Mouse (Mus musculus): ENCODE data around the gene Fxyd3. TPM values are rescaled to one million over a fixed set of nuclear protein-coding genes. Genes with fewer than 3 reads are reported as not detected.

The Fxyd3 gene
- polyA plus RNA-seq, 1 experiment = 0.64 TPM

- peak overlapping the region; percentile 37; the same call in 1 of the 2 replicates for H3K27ac ChIP-seq (ENCODE audit: control insufficient read depth, insufficient read depth, low read depth, low read length)
- H3K27me3 ChIP-seq (ENCODE audit: control insufficient read depth, insufficient read depth, low read length) = no peaks in the 10 kb centered on the region
- H3K4me1 ChIP-seq (ENCODE audit: control insufficient read depth, insufficient read depth, low read length) = peaks cover 6% of the 10 kb centered on the region
- no peaks in the 10 kb centered on the region for H3K36me3 ChIP-seq (ENCODE audit: control insufficient read depth, insufficient read depth, low read length)
- no peak overlapping the region for H3K4me3 ChIP-seq (ENCODE audit: control insufficient read depth, low read depth, low read length)
- TF ChIP-seq POLR2A (IDR thresholded peaks at IDR 0.05; ENCODE audit: control insufficient read depth, low read depth, low read length) (no peak), CTCF (IDR thresholded peaks at IDR 0.05; ENCODE audit: control insufficient read depth, insufficient read depth, insufficient replicate concordance, low read depth, low read length) (no peak)
Observed at GRCm38 (mm10) chr7:31059919-31060620, 16.4 kb downstream of the Fxyd3 start.

GRCm38 (mm10) chr7:31059108-31059507 lies 17.4 kb downstream of the Fxyd3 start, which contains the start of gene Lgi4:
TSS of gene Lgi4 (plus strand) at chr7:31059342.
- Histone ChIP-seq H3K36me3 (ENCODE audit: control insufficient read depth, insufficient read depth, low read length) (no peaks in the 10 kb centered on the region), H3K27ac (ENCODE audit: control insufficient read depth, insufficient read depth, low read depth, low read length) (peak within 1 kb of the TSS; percentile 63; the same call in 1 of the 2 replicates), H3K4me1 (ENCODE audit: control insufficient read depth, insufficient read depth, low read length) (peaks cover 6% of the 10 kb centered on the region), H3K27me3 (ENCODE audit: control insufficient read depth, insufficient read depth, low read length) (no peaks in the 10 kb centered on the region), H3K4me3 (ENCODE audit: control insufficient read depth, low read depth, low read length) (no peak within 1 kb of the TSS)
- peak; percentile 99 for TF ChIP-seq CTCF (IDR thresholded peaks at IDR 0.05; ENCODE audit: control insufficient read depth, insufficient read depth, insufficient replicate concordance, low read depth, low read length)
- no peak for TF ChIP-seq POLR2A (IDR thresholded peaks at IDR 0.05; ENCODE audit: control insufficient read depth, low read depth, low read length)

- Histone ChIP-seq H3K4me3 (ENCODE audit: control insufficient read depth, low read depth, low read length) (no peak overlapping the region), H3K4me1 (ENCODE audit: control insufficient read depth, insufficient read depth, low read length) (peaks cover 8% of the 10 kb centered on the region), H3K27me3 (ENCODE audit: control insufficient read depth, insufficient read depth, low read length) (no peaks in the 10 kb centered on the region), H3K27ac (ENCODE audit: control insufficient read depth, insufficient read depth, low read depth, low read length) (peak overlapping the region; percentile 63; the same call in 1 of the 2 replicates), H3K36me3 (ENCODE audit: control insufficient read depth, insufficient read depth, low read length) (no peaks in the 10 kb centered on the region)
- TF ChIP-seq POLR2A (IDR thresholded peaks at IDR 0.05; ENCODE audit: control insufficient read depth, low read depth, low read length) (no peak), CTCF (IDR thresholded peaks at IDR 0.05; ENCODE audit: control insufficient read depth, insufficient read depth, insufficient replicate concordance, low read depth, low read length) (no peak)
Observed at GRCm38 (mm10) chr7:31058211-31058610, 18.3 kb downstream of the Fxyd3 start.

GRCm38 (mm10) chr7:31057730-31058129 lies 18.8 kb downstream of the Fxyd3 start:
- peak overlapping the region; percentile 63 for H3K27ac ChIP-seq (ENCODE audit: control insufficient read depth, insufficient read depth, low read depth, low read length)
- H3K4me1 ChIP-seq (ENCODE audit: control insufficient read depth, insufficient read depth, low read length) = peaks cover 9% of the 10 kb centered on the region
- H3K36me3 ChIP-seq (ENCODE audit: control insufficient read depth, insufficient read depth, low read length) = no peaks in the 10 kb centered on the region
- H3K4me3 ChIP-seq (ENCODE audit: control insufficient read depth, low read depth, low read length) = no peak overlapping the region
- TF ChIP-seq CTCF (IDR thresholded peaks at IDR 0.05; ENCODE audit: control insufficient read depth, insufficient read depth, insufficient replicate concordance, low read depth, low read length) (no peak), POLR2A (IDR thresholded peaks at IDR 0.05; ENCODE audit: control insufficient read depth, low read depth, low read length) (no peak)
- no peaks in the 10 kb centered on the region for H3K27me3 ChIP-seq (ENCODE audit: control insufficient read depth, insufficient read depth, low read length)

GRCm38 (mm10) chr7:31057071-31057470 lies 19.4 kb downstream of the Fxyd3 start, which contains the start of gene Fxyd1:
TSS of gene Fxyd1 (minus strand) at chr7:31057199.
- Histone ChIP-seq H3K27ac (ENCODE audit: control insufficient read depth, insufficient read depth, low read depth, low read length) (peak within 1 kb of the TSS; percentile 63), H3K4me1 (ENCODE audit: control insufficient read depth, insufficient read depth, low read length) (peaks cover 9% of the 10 kb centered on the region), H3K36me3 (ENCODE audit: control insufficient read depth, insufficient read depth, low read length) (no peaks in the 10 kb centered on the region), H3K27me3 (ENCODE audit: control insufficient read depth, insufficient read depth, low read length) (no peaks in the 10 kb centered on the region), H3K4me3 (ENCODE audit: control insufficient read depth, low read depth, low read length) (no peak within 1 kb of the TSS)
- no peak for TF ChIP-seq CTCF (IDR thresholded peaks at IDR 0.05; ENCODE audit: control insufficient read depth, insufficient read depth, insufficient replicate concordance, low read depth, low read length)
- no peak for TF ChIP-seq POLR2A (IDR thresholded peaks at IDR 0.05; ENCODE audit: control insufficient read depth, low read depth, low read length)

GRCm38 (mm10) chr7:31056448-31056847 lies 20.1 kb downstream of the Fxyd3 start:
- no peak overlapping the region for H3K4me3 ChIP-seq (ENCODE audit: control insufficient read depth, low read depth, low read length)
- H3K27me3 ChIP-seq (ENCODE audit: control insufficient read depth, insufficient read depth, low read length) = no peaks in the 10 kb centered on the region
- TF ChIP-seq CTCF (IDR thresholded peaks at IDR 0.05; ENCODE audit: control insufficient read depth, insufficient read depth, insufficient replicate concordance, low read depth, low read length) = no peak
- no peak for TF ChIP-seq POLR2A (IDR thresholded peaks at IDR 0.05; ENCODE audit: control insufficient read depth, low read depth, low read length)
- peaks cover 9% of the 10 kb centered on the region for H3K4me1 ChIP-seq (ENCODE audit: control insufficient read depth, insufficient read depth, low read length)
- peak overlapping the region; percentile 63 for H3K27ac ChIP-seq (ENCODE audit: control insufficient read depth, insufficient read depth, low read depth, low read length)
- no peaks in the 10 kb centered on the region for H3K36me3 ChIP-seq (ENCODE audit: control insufficient read depth, insufficient read depth, low read length)

GRCm38 (mm10) chr7:31055883-31056282 lies 20.6 kb downstream of the Fxyd3 start:
- Histone ChIP-seq H3K27me3 (ENCODE audit: control insufficient read depth, insufficient read depth, low read length) (no peaks in the 10 kb centered on the region), H3K4me1 (ENCODE audit: control insufficient read depth, insufficient read depth, low read length) (peaks cover 13% of the 10 kb centered on the region), H3K36me3 (ENCODE audit: control insufficient read depth, insufficient read depth, low read length) (no peaks in the 10 kb centered on the region), H3K4me3 (ENCODE audit: control insufficient read depth, low read depth, low read length) (no peak overlapping the region), H3K27ac (ENCODE audit: control insufficient read depth, insufficient read depth, low read depth, low read length) (no peak overlapping the region)
- no peak for TF ChIP-seq POLR2A (IDR thresholded peaks at IDR 0.05; ENCODE audit: control insufficient read depth, low read depth, low read length)
- TF ChIP-seq CTCF (IDR thresholded peaks at IDR 0.05; ENCODE audit: control insufficient read depth, insufficient read depth, insufficient replicate concordance, low read depth, low read length) = no peak

Measured in testis, adult 2 months (tissue).